Mouse (Mus musculus) midbrain, embryonic 12.5 days (tissue): ENCODE results near the gene Bid. TPM values are rescaled to one million over a fixed set of nuclear protein-coding genes. Genes with fewer than 3 reads are reported as not detected.
"Not testable (repeated sequence)": the region's sequence is repeated elsewhere in the genome, so short reads cannot be mapped to it uniquely, and the experiment has no call there.

ENCODE experiments used
- ATAC-seq: fragments of 200-750 bp; cut with Nextera tagmentation; 2 replicates; pipeline ENCODE4 v1.8.0; 2017; ENCODE audit warnings: low read depth, moderate TSS enrichment, moderate library complexity; ENCODE audit not compliant: low FRiP score
- H3K27ac ChIP-seq: fragments of 300-500 bp; sonication (generic); replicated peaks from 2 replicates; pipeline ENCODE4 v1.5.1; 2016; ENCODE audit warnings: mild to moderate bottlenecking
- H3K27me3 ChIP-seq: fragments of 300-500 bp; sonication (generic); 2 replicates; pipeline ENCODE4 v1.6.1; 2016; ENCODE audit warnings: mild to moderate bottlenecking
- H3K36me3 ChIP-seq: fragments of 300-500 bp; sonication (generic); 2 replicates; pipeline ENCODE4 v1.6.1; 2016
- H3K4me1 ChIP-seq: fragments of 300-500 bp; sonication (generic); 2 replicates; pipeline ENCODE4 v1.6.1; 2016
- H3K4me2 ChIP-seq: fragments of 300-500 bp; sonication (generic); replicated peaks from 2 replicates; pipeline ENCODE4 v1.6.1; 2016; ENCODE audit warnings: mild to moderate bottlenecking, moderate library complexity
- H3K4me3 ChIP-seq: fragments of 300-500 bp; sonication (generic); 2 replicates; pipeline ENCODE4 v1.5.1; 2016; ENCODE audit warnings: mild to moderate bottlenecking
- H3K9ac ChIP-seq: fragments of 300-500 bp; sonication (generic); replicated peaks from 2 replicates; pipeline ENCODE4 v1.6.1; 2016; ENCODE audit warnings: mild to moderate bottlenecking, moderate library complexity
- H3K9me3 ChIP-seq: fragments of 300-500 bp; sonication (generic); 2 replicates; pipeline ENCODE4 v1.6.1; 2016; ENCODE audit warnings: mild to moderate bottlenecking
- WGBS: fragments of 180-500 bp; shearing (Covaris S2); methylation state at CpG from one replicate; pipeline ENCODE4 v1.1.7; 2016; 5-methylcytosine and 5-hydroxymethylcytosine counted together
- polyA plus RNA-seq: library from polyadenylated mRNA; unstranded; fragments of >200 nt; fragmentation: Nextera tagmentation; extraction: Ambion mirVana; gene quantifications from 2 replicates; pipeline ENCODE4 v1.2.1, GENCODE M21; 2016

The Bid gene
- polyA plus RNA-seq, 1 experiment from 2014 or later, result 14.6 TPM

GRCm38 (mm10) chr6:120932597-120932996 lies 15.9 kb upstream of the Bid start:
- ATAC-seq, result no peak
- H3K4me3 ChIP-seq, result no peak overlapping the region
- H3K9me3 ChIP-seq, result no peaks in the 10 kb centered on the region
- WGBS, result 92% methylated on average over 12 of the region's 12 CpGs
- no peaks in the 10 kb centered on the region for H3K4me1 ChIP-seq
- no peak overlapping the region for H3K4me2 ChIP-seq
- H3K27me3 ChIP-seq, result no peaks in the 10 kb centered on the region
- H3K27ac ChIP-seq, result no peak overlapping the region
- no peak overlapping the region for H3K9ac ChIP-seq
- peaks cover 25% of the 10 kb centered on the region for H3K36me3 ChIP-seq

DNA sequence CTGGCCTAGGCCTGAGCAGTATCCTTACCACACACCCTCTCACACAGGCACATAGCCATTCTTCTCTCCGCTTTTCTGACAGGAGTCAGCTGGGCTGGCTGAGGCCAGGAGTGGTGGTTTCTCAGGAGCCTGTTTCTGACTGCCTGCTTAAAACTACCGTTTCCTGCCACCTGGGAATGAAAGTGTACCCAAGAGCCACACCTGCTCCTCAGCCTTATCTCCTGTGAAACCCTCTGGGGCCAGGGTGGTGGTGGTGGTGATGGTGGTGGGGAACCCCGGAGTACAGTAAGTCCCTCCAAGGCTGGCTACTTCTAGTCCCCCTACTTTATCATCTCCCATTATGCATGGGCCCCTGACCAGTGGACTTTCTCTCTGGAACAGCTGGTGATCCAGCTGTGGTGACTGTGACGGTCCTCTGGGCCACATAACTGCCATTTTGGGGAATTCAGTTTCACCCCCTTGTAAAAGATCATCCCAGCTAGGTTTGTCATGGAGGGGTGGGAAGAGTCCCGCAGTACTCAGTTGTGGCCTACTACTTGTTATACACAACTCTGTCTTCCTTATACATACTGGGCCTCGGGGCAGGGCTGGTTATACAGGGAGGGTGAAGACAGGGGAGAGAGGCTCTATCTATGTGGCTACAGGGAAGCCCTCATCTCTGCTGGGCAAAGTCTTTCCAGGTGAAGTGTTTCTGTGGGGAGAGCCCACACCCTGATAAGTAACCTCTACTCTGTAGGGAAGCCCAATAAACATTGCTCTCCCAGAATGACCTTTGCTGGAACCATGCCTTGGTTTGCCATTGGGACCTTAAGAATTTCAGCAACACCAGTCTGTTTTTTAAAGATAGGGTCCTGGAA lies 14.0 kb upstream of the Bid start:
- peaks cover 25% of the 10 kb centered on the region for H3K36me3 ChIP-seq
- H3K4me2 ChIP-seq, result no peak overlapping the region
- 90% methylated on average over 6 of the region's 6 CpGs for WGBS
- H3K27me3 ChIP-seq, result no peaks in the 10 kb centered on the region
- H3K9me3 ChIP-seq, result no peaks in the 10 kb centered on the region
- no peaks in the 10 kb centered on the region for H3K4me1 ChIP-seq
- H3K27ac ChIP-seq, result no peak overlapping the region
- ATAC-seq, result no peak
- H3K9ac ChIP-seq, result no peak overlapping the region; the same call in 1 of the 2 replicates
- no peak overlapping the region for H3K4me3 ChIP-seq

DNA sequence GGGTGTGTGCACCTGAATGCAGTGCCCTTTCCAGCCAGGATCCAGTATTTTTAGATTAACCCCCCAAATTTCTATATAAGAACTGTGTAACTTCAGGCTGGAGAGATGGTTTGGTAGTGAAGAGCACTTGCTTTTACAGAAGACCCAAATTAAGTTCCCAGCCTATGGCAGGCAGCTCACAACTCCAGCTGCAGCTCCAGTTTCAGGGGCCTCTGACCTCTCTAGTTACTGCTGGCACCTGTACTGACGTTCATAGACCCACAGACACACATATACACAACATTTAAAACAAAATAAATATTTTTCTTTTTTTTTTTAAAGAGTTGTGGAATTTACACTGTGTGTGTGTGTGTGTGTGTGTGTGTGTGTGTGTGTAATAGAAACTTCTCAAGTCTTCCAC lies 12.8 kb upstream of the Bid start:
- Histone ChIP-seq H3K9me3 (no peaks in the 10 kb centered on the region), H3K9ac (no peak overlapping the region), H3K36me3 (peaks cover 21% of the 10 kb centered on the region), H3K4me2 (no peak overlapping the region), H3K4me1 (no peaks in the 10 kb centered on the region), H3K4me3 (no peak overlapping the region), H3K27ac (no peak overlapping the region), H3K27me3 (no peaks in the 10 kb centered on the region)
- ATAC-seq, result no peak
- WGBS, result 76% methylated on average over 1 of the region's 1 CpGs

DNA sequence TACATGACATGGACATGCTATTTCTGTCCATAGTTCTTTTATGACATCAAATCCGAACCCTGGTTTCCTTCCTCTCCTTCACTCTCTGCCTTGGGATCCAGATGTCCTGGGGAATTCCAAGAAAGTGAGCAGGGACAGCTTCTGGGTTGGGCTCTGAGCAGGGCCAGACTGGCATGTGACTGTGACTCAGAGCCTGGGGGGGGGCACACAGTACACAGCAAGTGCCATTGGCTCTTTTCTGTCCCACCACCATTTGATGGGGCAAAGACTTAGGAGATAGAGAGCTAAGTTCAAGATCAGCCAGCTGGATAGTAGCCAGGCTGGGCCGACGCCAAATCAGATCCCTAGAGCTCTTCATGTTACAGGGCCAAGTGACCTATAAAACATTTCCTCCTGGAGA lies 11.1 kb upstream of the Bid start:
- H3K36me3 ChIP-seq, result peaks cover 11% of the 10 kb centered on the region
- ATAC-seq, result no peak
- H3K4me2 ChIP-seq, result no peak overlapping the region
- no peaks in the 10 kb centered on the region for H3K9me3 ChIP-seq
- no peaks in the 10 kb centered on the region for H3K4me1 ChIP-seq
- WGBS, result 87% methylated on average over 3 of the region's 3 CpGs
- no peak overlapping the region for H3K9ac ChIP-seq
- H3K4me3 ChIP-seq, result no peak overlapping the region
- H3K27ac ChIP-seq, result no peak overlapping the region
- no peaks in the 10 kb centered on the region for H3K27me3 ChIP-seq

DNA sequence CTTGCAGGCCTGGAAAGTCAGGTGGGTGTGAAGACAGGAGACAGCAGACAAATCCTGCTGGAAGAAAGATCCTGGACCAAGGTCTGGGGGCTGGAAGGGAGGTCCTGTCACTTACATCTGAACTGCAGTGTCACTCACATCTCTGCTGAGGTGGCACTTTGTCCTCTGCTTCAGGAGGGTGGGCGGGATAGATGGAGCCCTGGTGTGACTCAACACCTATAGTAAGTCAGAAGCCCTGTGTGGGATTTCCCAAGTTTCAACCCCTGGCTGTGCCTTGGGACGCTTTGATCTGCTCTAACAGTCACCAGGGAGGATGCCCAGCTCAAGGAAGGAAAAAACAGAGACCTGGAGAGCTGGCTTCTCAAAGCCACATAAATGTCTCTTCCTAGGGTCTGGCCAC lies 10.2 kb upstream of the Bid start:
- no peak overlapping the region for H3K4me2 ChIP-seq
- H3K9ac ChIP-seq, result no peak overlapping the region
- no peaks in the 10 kb centered on the region for H3K27me3 ChIP-seq
- WGBS, result 63% methylated on average over 2 of the region's 2 CpGs
- H3K4me1 ChIP-seq, result no peaks in the 10 kb centered on the region
- H3K36me3 ChIP-seq, result peaks cover 3% of the 10 kb centered on the region
- no peak overlapping the region for H3K27ac ChIP-seq
- H3K4me3 ChIP-seq, result no peak overlapping the region
- ATAC-seq, result no peak
- no peaks in the 10 kb centered on the region for H3K9me3 ChIP-seq

GRCm38 (mm10) chr6:120924791-120925321 lies 8.2 kb upstream of the Bid start:
- not testable (repeated sequence) for H3K4me3 ChIP-seq, H3K4me2 ChIP-seq, H3K27ac ChIP-seq, ATAC-seq, H3K4me1 ChIP-seq, H3K9me3 ChIP-seq, H3K27me3 ChIP-seq, H3K36me3 ChIP-seq, H3K9ac ChIP-seq
- 65% methylated on average over 2 of the region's 2 CpGs for WGBS

- ATAC-seq, result no peak
- no peaks in the 10 kb centered on the region for H3K9me3 ChIP-seq
- 57% methylated on average over 3 of the region's 3 CpGs for WGBS
- H3K9ac ChIP-seq, result no peak overlapping the region
- no peak overlapping the region for H3K27ac ChIP-seq
- no peak overlapping the region for H3K4me2 ChIP-seq
- no peak overlapping the region for H3K4me3 ChIP-seq
- no peaks in the 10 kb centered on the region for H3K36me3 ChIP-seq
- peaks cover 4% of the 10 kb centered on the region for H3K4me1 ChIP-seq
- H3K27me3 ChIP-seq, result peaks cover 20% of the 10 kb centered on the region
Observed at GRCm38 (mm10) chr6:120917975-120918374, 1.3 kb upstream of the Bid start.

DNA sequence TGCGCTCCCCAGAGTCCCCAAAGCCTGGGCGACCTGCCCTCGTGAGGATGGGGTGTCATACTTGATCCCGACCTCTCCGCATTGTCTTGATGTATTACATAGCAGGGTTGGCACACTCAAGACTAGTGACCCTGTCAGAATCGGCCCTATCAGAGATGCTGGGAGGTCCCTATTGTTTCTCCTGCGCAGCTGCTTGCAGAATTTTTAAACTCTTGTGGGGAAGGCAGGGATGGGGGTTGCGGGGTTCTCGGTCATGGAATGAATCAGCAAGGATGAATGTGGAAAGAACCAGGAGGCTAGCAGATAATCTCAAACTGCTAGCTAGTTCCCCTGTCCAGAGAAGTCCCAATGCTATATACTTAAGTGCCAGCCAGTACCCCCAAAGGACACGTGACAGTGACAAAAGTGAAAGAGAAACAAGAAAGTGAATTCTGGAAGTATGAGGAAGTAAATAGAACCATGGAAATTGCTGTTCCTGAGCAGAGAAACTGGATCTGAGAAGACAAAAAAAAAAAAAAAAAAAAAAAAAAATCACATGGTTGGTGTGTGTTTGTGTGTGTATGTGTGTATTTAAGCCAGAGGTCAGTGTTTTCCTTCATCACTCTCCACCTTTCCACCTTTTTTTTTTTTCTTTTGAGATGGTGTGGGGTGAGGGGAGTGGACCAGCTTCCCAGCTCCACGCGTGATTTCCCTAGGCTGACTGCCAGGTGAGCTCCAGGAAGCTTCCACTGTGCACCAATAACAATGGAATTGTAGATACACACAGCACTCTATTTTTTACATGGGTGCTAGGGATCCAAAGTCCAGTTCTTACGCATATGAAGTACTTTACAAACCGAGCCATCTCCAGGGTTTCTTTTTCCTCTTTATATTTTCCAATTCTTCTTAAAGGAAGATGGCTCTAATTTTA lies 574 bp upstream of the Bid start:
- H3K27ac ChIP-seq, H3K36me3 ChIP-seq, ATAC-seq, H3K9me3 ChIP-seq, H3K4me1 ChIP-seq: not testable (repeated sequence)
- peak overlapping the region; percentile 93 for H3K4me2 ChIP-seq
- H3K27me3 ChIP-seq, result peaks cover 20% of the 10 kb centered on the region
- WGBS, result 24% methylated on average over 12 of the region's 14 CpGs
- H3K4me3 ChIP-seq, result peak overlapping the region; percentile 72
- peak overlapping the region; percentile 66 for H3K9ac ChIP-seq

- H3K4me2 ChIP-seq, result peak overlapping the region; percentile 93; the same call in 1 of the 2 replicates
Observed at GRCm38 (mm10) chr6:120915649-120915975, 1.0 kb downstream of the Bid start.

GRCm38 (mm10) chr6:120914911-120915648 lies 1.6 kb downstream of the Bid start:
- no peak overlapping the region for H3K27ac ChIP-seq
- peaks cover 20% of the 10 kb centered on the region for H3K27me3 ChIP-seq
- H3K36me3 ChIP-seq, result no peaks in the 10 kb centered on the region
- no peak overlapping the region for H3K9ac ChIP-seq
- no peak overlapping the region for H3K4me3 ChIP-seq
- ATAC-seq, result no peak
- peaks cover 4% of the 10 kb centered on the region for H3K4me1 ChIP-seq
- H3K4me2 ChIP-seq, result no peak overlapping the region
- 47% methylated on average over 9 of the region's 9 CpGs for WGBS
- no peaks in the 10 kb centered on the region for H3K9me3 ChIP-seq

More at GRCm38 (mm10) chr6:120915649-120915975, 1.0 kb downstream of the Bid start:
- H3K4me3 ChIP-seq, result no peak overlapping the region
- no peaks in the 10 kb centered on the region for H3K9me3 ChIP-seq
- peaks cover 4% of the 10 kb centered on the region for H3K4me1 ChIP-seq
- H3K27ac ChIP-seq, result no peak overlapping the region
- ATAC-seq, result no peak
- H3K36me3 ChIP-seq, result no peaks in the 10 kb centered on the region
- no peak overlapping the region for H3K9ac ChIP-seq
- WGBS, result 34% methylated on average over 2 of the region's 2 CpGs
- peaks cover 20% of the 10 kb centered on the region for H3K27me3 ChIP-seq

- no peak overlapping the region for H3K4me2 ChIP-seq
- no peaks in the 10 kb centered on the region for H3K9me3 ChIP-seq
- WGBS, result 82% methylated on average over 4 of the region's 4 CpGs
- no peak overlapping the region for H3K4me3 ChIP-seq
- no peak overlapping the region for H3K27ac ChIP-seq
- H3K9ac ChIP-seq, result no peak overlapping the region
- H3K27me3 ChIP-seq, result peaks cover 20% of the 10 kb centered on the region
- ATAC-seq, result no peak
- no peaks in the 10 kb centered on the region for H3K36me3 ChIP-seq
- H3K4me1 ChIP-seq, result peaks cover 4% of the 10 kb centered on the region
Observed at GRCm38 (mm10) chr6:120914533-120914910, 2.1 kb downstream of the Bid start.
